Mouse (Mus musculus) lung, embryonic 16.5 days (tissue): ENCODE data around the gene Gpr1. TPM values are rescaled to one million over a fixed set of nuclear protein-coding genes. Genes with fewer than 3 reads are reported as not detected.

Experiments
- ATAC-seq: fragments of 200-750 bp; cut with Nextera tagmentation; 2 replicates; pipeline ENCODE4 v1.8.0; 2017; ENCODE audit warnings: low read depth, mild to moderate bottlenecking, moderate library complexity
- H3K27ac ChIP-seq: fragments of 300-500 bp; sonication (generic); 2 replicates; pipeline ENCODE4 v1.5.1; 2014; ENCODE audit warnings: mild to moderate bottlenecking, control low read depth, low read length
- H3K27me3 ChIP-seq: fragments of 300-500 bp; sonication (generic); 2 replicates; pipeline ENCODE4 v1.6.1; 2014; ENCODE audit warnings: low read depth, low read length, mixed read lengths; ENCODE audit not compliant: control insufficient read depth, insufficient read depth
- H3K36me3 ChIP-seq: fragments of 300-500 bp; sonication (generic); 2 replicates; pipeline ENCODE4 v1.6.1; 2014; ENCODE audit warnings: low read length; ENCODE audit not compliant: control insufficient read depth, insufficient read depth
- H3K4me1 ChIP-seq: fragments of 300-500 bp; sonication (generic); replicated peaks from 2 replicates; pipeline ENCODE4 v1.6.1; 2014; ENCODE audit warnings: low read length, mixed read lengths; ENCODE audit not compliant: control insufficient read depth, insufficient read depth
- H3K4me2 ChIP-seq: fragments of 300-500 bp; sonication (generic); 2 replicates; pipeline ENCODE4 v1.6.1; 2014; ENCODE audit warnings: low read depth, low read length, control low read depth
- H3K4me3 ChIP-seq: fragments of 300-500 bp; sonication (generic); 2 replicates; pipeline ENCODE4 v1.5.1; 2014; ENCODE audit warnings: mild to moderate bottlenecking, low read length, control low read depth
- H3K9ac ChIP-seq: fragments of 300-500 bp; sonication (generic); 2 replicates; pipeline ENCODE4 v1.6.1; 2014; ENCODE audit warnings: low read length, control low read depth
- H3K9me3 ChIP-seq: fragments of 300-500 bp; sonication (generic); 2 replicates; pipeline ENCODE4 v1.6.1; 2016; ENCODE audit warnings: low read length; ENCODE audit not compliant: control insufficient read depth
- WGBS: fragments of 180-500 bp; shearing (Covaris S2); extraction: QIAGEN DNeasy Blood & Tissue Kit; methylation state at CpG from one replicate; pipeline ENCODE4 v1.1.7; 2014; 5-methylcytosine and 5-hydroxymethylcytosine counted together
- polyA plus RNA-seq: library from polyadenylated mRNA; unstranded; fragments of >200 nt; fragmentation: Nextera tagmentation; extraction: Ambion mirVana; gene quantifications from 2 replicates; pipeline ENCODE4 v1.2.1, GENCODE M21; 2015

Gene Gpr1
- polyA plus RNA-seq, 1 experiment from 2014 or later = not detected

GRCm38 (mm10) chr1:63239305-63239704, 25.0 kb upstream of the Gpr1 start:
- H3K4me3 ChIP-seq = no peak overlapping the region
- no peak overlapping the region for H3K27ac ChIP-seq
- no peak for ATAC-seq
- H3K36me3 ChIP-seq = no peaks in the 10 kb centered on the region
- no peaks in the 10 kb centered on the region; the same call in 1 of the 2 replicates for H3K27me3 ChIP-seq
- no peaks in the 10 kb centered on the region for H3K9me3 ChIP-seq
- 52% methylated on average over 4 of the region's 4 CpGs for WGBS
- no peaks in the 10 kb centered on the region for H3K4me1 ChIP-seq
- H3K4me2 ChIP-seq = no peak overlapping the region
- H3K9ac ChIP-seq = no peak overlapping the region

GRCm38 (mm10) chr1:63237371-63237770, 23.0 kb upstream of the Gpr1 start:
- no peaks in the 10 kb centered on the region for H3K27me3 ChIP-seq
- no peak overlapping the region for H3K9ac ChIP-seq
- no peaks in the 10 kb centered on the region for H3K9me3 ChIP-seq
- H3K36me3 ChIP-seq = no peaks in the 10 kb centered on the region
- H3K4me1 ChIP-seq = no peaks in the 10 kb centered on the region
- no peak overlapping the region for H3K4me3 ChIP-seq
- H3K27ac ChIP-seq = no peak overlapping the region
- WGBS = 21% methylated on average over 5 of the region's 5 CpGs
- ATAC-seq = no peak
- H3K4me2 ChIP-seq = no peak overlapping the region

GRCm38 (mm10) chr1:63227241-63227640, 12.9 kb upstream of the Gpr1 start:
- Histone ChIP-seq H3K27me3 (no peaks in the 10 kb centered on the region), H3K9me3 (no peaks in the 10 kb centered on the region), H3K27ac (no peak overlapping the region), H3K4me1 (no peaks in the 10 kb centered on the region), H3K4me2 (no peak overlapping the region), H3K9ac (no peak overlapping the region), H3K4me3 (no peak overlapping the region), H3K36me3 (no peaks in the 10 kb centered on the region)
- no peak for ATAC-seq
- WGBS = 53% methylated on average over 5 of the region's 5 CpGs

- H3K9ac ChIP-seq = no peak overlapping the region
- H3K4me3 ChIP-seq = no peak overlapping the region
- H3K36me3 ChIP-seq = no peaks in the 10 kb centered on the region
- no peak for ATAC-seq
- WGBS = 6% methylated on average over 7 of the region's 7 CpGs
- no peak overlapping the region for H3K4me2 ChIP-seq
- no peak overlapping the region for H3K27ac ChIP-seq
- H3K9me3 ChIP-seq = no peaks in the 10 kb centered on the region
- H3K4me1 ChIP-seq = no peaks in the 10 kb centered on the region
- no peaks in the 10 kb centered on the region for H3K27me3 ChIP-seq
Observed at GRCm38 (mm10) chr1:63225890-63226289, 11.5 kb upstream of the Gpr1 start.

- Histone ChIP-seq H3K9ac (no peak overlapping the region), H3K36me3 (no peaks in the 10 kb centered on the region), H3K27ac (no peak overlapping the region), H3K9me3 (no peaks in the 10 kb centered on the region), H3K4me3 (no peak overlapping the region), H3K4me2 (no peak overlapping the region), H3K4me1 (no peaks in the 10 kb centered on the region), H3K27me3 (no peaks in the 10 kb centered on the region)
- no peak for ATAC-seq
- 51% methylated on average over 4 of the region's 4 CpGs for WGBS
Observed at GRCm38 (mm10) chr1:63225009-63225408, 10.7 kb upstream of the Gpr1 start.

GRCm38 (mm10) chr1:63219277-63219676, 4.9 kb upstream of the Gpr1 start:
- Histone ChIP-seq H3K4me2 (no peak overlapping the region), H3K4me1 (no peaks in the 10 kb centered on the region), H3K36me3 (no peaks in the 10 kb centered on the region), H3K9ac (no peak overlapping the region), H3K27ac (no peak overlapping the region), H3K27me3 (no peaks in the 10 kb centered on the region), H3K4me3 (no peak overlapping the region), H3K9me3 (0 out of 2 replicates have a peak, but pooled peaks cover 3% of the 10 kb centered on the region)
- WGBS = 85% methylated on average over 4 of the region's 4 CpGs
- no peak for ATAC-seq

GRCm38 (mm10) chr1:63214631-63215030, 288 bp upstream of the Gpr1 start:
- Histone ChIP-seq H3K9me3 (0 out of 2 replicates have a peak, but pooled peaks cover 3% of the 10 kb centered on the region), H3K36me3 (no peaks in the 10 kb centered on the region), H3K4me3 (no peak overlapping the region), H3K4me1 (no peaks in the 10 kb centered on the region), H3K27me3 (no peaks in the 10 kb centered on the region), H3K9ac (no peak overlapping the region), H3K27ac (no peak overlapping the region), H3K4me2 (no peak overlapping the region)
- 42% methylated on average over 7 of the region's 7 CpGs for WGBS
- ATAC-seq = no peak

GRCm38 (mm10) chr1:63213478-63214270, 669 bp downstream of the Gpr1 start:
- Histone ChIP-seq H3K4me3 (no peak overlapping the region), H3K4me2 (0 out of 2 replicates have a peak overlapping the region, but pooled peaks have one; percentile 15), H3K27ac (no peak overlapping the region), H3K9me3 (no peaks in the 10 kb centered on the region), H3K4me1 (no peaks in the 10 kb centered on the region), H3K36me3 (no peaks in the 10 kb centered on the region), H3K9ac (no peak overlapping the region), H3K27me3 (no peaks in the 10 kb centered on the region)
- no peak for ATAC-seq
- 26% methylated on average over 22 of the region's 22 CpGs for WGBS

- 28% methylated on average over 6 of the region's 6 CpGs for WGBS
- Histone ChIP-seq H3K4me1 (no peaks in the 10 kb centered on the region), H3K9me3 (no peaks in the 10 kb centered on the region), H3K9ac (no peak overlapping the region), H3K27ac (no peak overlapping the region), H3K4me2 (no peak overlapping the region), H3K27me3 (no peaks in the 10 kb centered on the region), H3K36me3 (no peaks in the 10 kb centered on the region), H3K4me3 (no peak overlapping the region)
- no peak for ATAC-seq
Observed at GRCm38 (mm10) chr1:63209861-63210529, 4.3 kb downstream of the Gpr1 start.
